Mouse (Mus musculus) ES-E14 (cell line): ENCODE results near the gene Wdr20.

Experiments used
- CHD2 ChIP-seq: IDR thresholded peaks from 2 replicates; pipeline ENCODE4 v1.6.1; 2014; ENCODE audit warnings: mild to moderate bottlenecking, low read depth, low read length, inconsistent platforms
- HCFC1 ChIP-seq: IDR thresholded peaks from 2 replicates; pipeline ENCODE4 v1.6.1; 2012; ENCODE audit warnings: low read length, inconsistent platforms, borderline replicate concordance; ENCODE audit not compliant: insufficient read depth
- MAFK ChIP-seq: IDR thresholded peaks from 2 replicates; pipeline ENCODE4 v1.6.1; 2014; ENCODE audit warnings: mild to moderate bottlenecking, low read depth, low read length, inconsistent platforms; ENCODE audit not compliant: insufficient read depth
- ZC3H11A ChIP-seq: IDR thresholded peaks from 2 replicates; pipeline ENCODE4 v1.6.1; 2012; ENCODE audit warnings: low read depth, mild to moderate bottlenecking, inconsistent platforms, low read length, borderline replicate concordance
- ZNF384 ChIP-seq: IDR thresholded peaks from 2 replicates; pipeline ENCODE4 v1.6.1; 2012; ENCODE audit warnings: low read depth, low read length, inconsistent platforms

DNA sequence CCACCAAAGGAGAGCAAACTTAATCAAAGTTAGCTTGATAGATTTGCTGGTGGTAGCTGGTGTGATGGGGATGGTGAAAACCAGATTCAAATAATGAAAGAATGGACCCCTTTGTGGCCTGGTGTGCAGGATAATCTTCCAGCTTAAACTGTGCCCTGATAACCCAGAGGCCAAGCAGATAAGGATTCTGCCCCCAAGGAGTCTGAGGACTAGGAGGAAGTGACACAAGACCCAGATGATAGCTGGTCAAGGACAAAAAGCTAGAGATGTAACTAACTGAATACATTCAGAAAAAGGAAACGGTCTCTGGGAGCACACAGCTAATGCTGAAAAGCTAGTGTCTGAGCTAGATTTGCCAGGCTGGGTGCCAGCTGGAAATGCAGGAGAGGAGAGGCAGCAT, 114.2 kb downstream of the Wdr20 start:
- no peak for TF ChIP-seq HCFC1
- no peak for TF ChIP-seq ZNF384
- TF ChIP-seq MAFK: no peak
- no peak for TF ChIP-seq ZC3H11A
- TF ChIP-seq CHD2: no peak
